ENCODE assay signal across 9 mouse cellular contexts in genomic region chr13:49342723-49343100, GRCm38 (mm10). TPM values are rescaled to one million over a fixed set of nuclear protein-coding genes. Genes with fewer than 3 reads are reported as not detected.
DNase-seq lines count a peak whose midpoint lies in the region; ATAC-seq lines count a peak whose summit lies in the region.
"Had no signal": no experiment of that assay in that cellular context is flagged by ENCODE, and none has a peak within 500 bp of the region (broad histone marks: within the 10 kb centered on the region; RNA-seq: fewer than 3 reads in every experiment).

No protein-coding gene starts in this region.

- no peaks in the 10 kb centered on the region for H3K27me3 ChIP-seq in kidney, embryonic 14.5 days (ENCODE audit: control insufficient read depth, insufficient read depth, low read length)
- no peaks in the 10 kb centered on the region for H3K27me3 ChIP-seq in embryonic facial prominence, embryonic 11.5 days (ENCODE audit: control insufficient read depth, insufficient read depth, low read length)
- H3K27me3 ChIP-seq in hindbrain, embryonic 14.5 days (ENCODE audit: control insufficient read depth, insufficient read depth, low read length) = no peaks in the 10 kb centered on the region
- no peaks in the 10 kb centered on the region for H3K27me3 ChIP-seq in midbrain, embryonic 12.5 days

- no peak for DNase-seq in kidney, postnatal 36 days
- DNase-seq in embryonic facial prominence, embryonic 11.5 days (ENCODE audit: low spot score) = no peak
- no peak for DNase-seq in hindbrain, embryonic 14.5 days (ENCODE audit: low spot score)
- DNase-seq in B cell, adult 2 months = no peak
- no peak for DNase-seq in yolk sac, embryonic 10.5 days (ENCODE audit: low spot score)
- DNase-seq in cerebellum, postnatal 25 days = no peak
- DNase-seq: cerebellum, adult 11 months had no signal

- H3K36me3 ChIP-seq in kidney, embryonic 14.5 days (ENCODE audit: control insufficient read depth, insufficient read depth, low read length) = no peaks in the 10 kb centered on the region
- no peaks in the 10 kb centered on the region for H3K36me3 ChIP-seq in embryonic facial prominence, embryonic 11.5 days (replicated peaks; ENCODE audit: control insufficient read depth, insufficient read depth, low read depth, low read length)
- no peaks in the 10 kb centered on the region for H3K36me3 ChIP-seq in hindbrain, embryonic 14.5 days (replicated peaks; ENCODE audit: control insufficient read depth, insufficient read depth)
- H3K36me3 ChIP-seq in midbrain, embryonic 12.5 days = no peaks in the 10 kb centered on the region

- H3K4me3 ChIP-seq in kidney, embryonic 14.5 days (ENCODE audit: low read length) = peak overlapping the region; percentile 64
- H3K4me3 ChIP-seq in embryonic facial prominence, embryonic 11.5 days (ENCODE audit: low read depth, low read length) = peak overlapping the region; percentile 92
- peak overlapping the region; percentile 96 for H3K4me3 ChIP-seq in hindbrain, embryonic 14.5 days (replicated peaks; ENCODE audit: low read length)
- peak overlapping the region; percentile 73 for H3K4me3 ChIP-seq in midbrain, embryonic 12.5 days

- peaks cover 16% of the 10 kb centered on the region for H3K4me1 ChIP-seq in kidney, embryonic 14.5 days (ENCODE audit: control insufficient read depth, insufficient read depth, low read length)
- H3K4me1 ChIP-seq in embryonic facial prominence, embryonic 11.5 days (ENCODE audit: control insufficient read depth, insufficient read depth, low read length) = no peaks in the 10 kb centered on the region
- H3K4me1 ChIP-seq in hindbrain, embryonic 14.5 days (replicated peaks; ENCODE audit: control insufficient read depth, insufficient read depth, low read length) = peaks cover 48% of the 10 kb centered on the region
- peaks cover 47% of the 10 kb centered on the region for H3K4me1 ChIP-seq in midbrain, embryonic 12.5 days

- H3K4me2 ChIP-seq in kidney, embryonic 14.5 days (replicated peaks; ENCODE audit: low read depth, low read length) = peak overlapping the region; percentile 66
- H3K4me2 ChIP-seq in embryonic facial prominence, embryonic 11.5 days (ENCODE audit: low read depth, low read length) = peak overlapping the region; percentile 85
- peak overlapping the region; percentile 93 for H3K4me2 ChIP-seq in hindbrain, embryonic 14.5 days (replicated peaks)
- peak overlapping the region; percentile 79 for H3K4me2 ChIP-seq in midbrain, embryonic 12.5 days (replicated peaks)

- no peaks in the 10 kb centered on the region for H3K9me3 ChIP-seq in kidney, embryonic 14.5 days (ENCODE audit: control insufficient read depth, low read length)
- no peaks in the 10 kb centered on the region for H3K9me3 ChIP-seq in embryonic facial prominence, embryonic 11.5 days (replicated peaks; ENCODE audit: control insufficient read depth, low read length)
- no peaks in the 10 kb centered on the region for H3K9me3 ChIP-seq in hindbrain, embryonic 14.5 days (ENCODE audit: control insufficient read depth, low read length)
- H3K9me3 ChIP-seq in midbrain, embryonic 12.5 days = no peaks in the 10 kb centered on the region

- no peak for ATAC-seq in kidney, embryonic 14.5 days (ENCODE audit: low FRiP score, low TSS enrichment)
- no peak for ATAC-seq in embryonic facial prominence, embryonic 11.5 days (replicated peaks; ENCODE audit: insufficient number of reproducible peaks, low FRiP score, low TSS enrichment, low read depth)
- no peak for ATAC-seq in hindbrain, embryonic 14.5 days (ENCODE audit: low FRiP score)
- no peak for ATAC-seq in midbrain, embryonic 12.5 days (ENCODE audit: low FRiP score, low read depth)

- no peak overlapping the region for H3K27ac ChIP-seq in kidney, embryonic 14.5 days (ENCODE audit: low read depth, low read length)
- no peak overlapping the region for H3K27ac ChIP-seq in embryonic facial prominence, embryonic 11.5 days (replicated peaks; ENCODE audit: low read depth, low read length)
- no peak overlapping the region; the same call in 1 of the 2 replicates for H3K27ac ChIP-seq in hindbrain, embryonic 14.5 days
- H3K27ac ChIP-seq in midbrain, embryonic 12.5 days (replicated peaks) = no peak overlapping the region

- H3K9ac ChIP-seq in kidney, embryonic 14.5 days (ENCODE audit: low read depth, low read length) = peak overlapping the region; percentile 78; the same call in 1 of the 2 replicates
- H3K9ac ChIP-seq in embryonic facial prominence, embryonic 11.5 days (replicated peaks; ENCODE audit: low read length) = no peak overlapping the region; the same call in 1 of the 2 replicates
- H3K9ac ChIP-seq in hindbrain, embryonic 14.5 days = peak overlapping the region; percentile 82
- peak overlapping the region; percentile 79 for H3K9ac ChIP-seq in midbrain, embryonic 12.5 days (replicated peaks)

RNA-seq across cellular contexts. Expression of gene Bicd2, which starts 1.3 kb away (rescaled TPM):
- polyA plus RNA-seq in kidney, embryonic 14.5 days (2014; fragmentation: Nextera tagmentation; extraction: Ambion mirVana) = 17.1 and 26.1 TPM in 2 replicates
- 22.9 and 26.0 TPM in 2 replicates for polyA plus RNA-seq in embryonic facial prominence, embryonic 11.5 days (2014; fragmentation: Nextera tagmentation; extraction: Ambion mirVana)
- 30.7 and 33.3 TPM in 2 replicates for polyA plus RNA-seq in hindbrain, embryonic 14.5 days (2014; fragmentation: Nextera tagmentation; extraction: Ambion mirVana)
- polyA plus RNA-seq in midbrain, embryonic 12.5 days (2016; fragmentation: Nextera tagmentation; extraction: Ambion mirVana) = 36.7 and 38.8 TPM in 2 replicates

RNA-seq across cellular contexts. Expression of gene Fgd3, which starts 22.6 kb away (rescaled TPM):
- polyA plus RNA-seq in kidney, embryonic 14.5 days (2014; fragmentation: Nextera tagmentation; extraction: Ambion mirVana) = 0.20 and 0.46 TPM in 2 replicates
- polyA plus RNA-seq in embryonic facial prominence, embryonic 11.5 days (2014; fragmentation: Nextera tagmentation; extraction: Ambion mirVana) = 0.95 and 1.2 TPM in 2 replicates
- polyA plus RNA-seq in hindbrain, embryonic 14.5 days (2014; fragmentation: Nextera tagmentation; extraction: Ambion mirVana) = 1.5 and 2.2 TPM in 2 replicates
- polyA plus RNA-seq in midbrain, embryonic 12.5 days (2016; fragmentation: Nextera tagmentation; extraction: Ambion mirVana) = 1.0 and 1.1 TPM in 2 replicates
